Mouse (Mus musculus) lung, postnatal 0 days (tissue): ENCODE measurements around the gene Il1f9. TPM values are rescaled to one million over a fixed set of nuclear protein-coding genes. Genes with fewer than 3 reads are reported as not detected.
A peak's percentile ranks its signal among the peaks of the same experiment; 100 is the strongest.

Experiments used
- ATAC-seq: fragments of 200-750 bp; cut with Nextera tagmentation; 2 replicates; pipeline ENCODE4 v1.8.0; 2017; ENCODE audit warnings: moderate library complexity
- DNase-seq: peaks from one replicate; pipeline ENCODE4 v3.0.0-alpha.2; 2016; ENCODE audit warnings: low spot score
- H3K27ac ChIP-seq: fragments of 300-500 bp; sonication (generic); 2 replicates; pipeline ENCODE4 v1.5.1; 2014; ENCODE audit warnings: antibody characterized with exemption, mild to moderate bottlenecking, low read length, mixed read lengths
- H3K27me3 ChIP-seq: fragments of 300-500 bp; sonication (generic); replicated peaks from 2 replicates; pipeline ENCODE4 v1.6.1; 2014; ENCODE audit warnings: low read length, mixed read lengths; ENCODE audit not compliant: insufficient read depth
- H3K36me3 ChIP-seq: fragments of 300-500 bp; sonication (generic); 2 replicates; pipeline ENCODE4 v1.6.1; 2014; ENCODE audit warnings: low read length, mixed read lengths; ENCODE audit not compliant: insufficient read depth
- H3K4me1 ChIP-seq: fragments of 300-500 bp; sonication (generic); 2 replicates; pipeline ENCODE4 v1.6.1; 2014; ENCODE audit warnings: antibody characterized with exemption, low read depth, low read length, mixed read lengths; ENCODE audit not compliant: insufficient read depth
- H3K4me2 ChIP-seq: fragments of 300-500 bp; sonication (generic); replicated peaks from 2 replicates; pipeline ENCODE4 v1.6.1; 2014; ENCODE audit warnings: low read depth, mild to moderate bottlenecking, low read length, moderate library complexity, mixed read lengths
- H3K4me3 ChIP-seq: fragments of 300-500 bp; sonication (generic); 2 replicates; pipeline ENCODE4 v1.5.1; 2014; ENCODE audit warnings: low read depth, low read length
- H3K9ac ChIP-seq: fragments of 300-500 bp; sonication (generic); replicated peaks from 2 replicates; pipeline ENCODE4 v1.6.1; 2014; ENCODE audit warnings: low read depth, mild to moderate bottlenecking
- H3K9me3 ChIP-seq: fragments of 300-500 bp; sonication (generic); 2 replicates; pipeline ENCODE4 v1.6.1; 2016; ENCODE audit warnings: low read length, mixed read lengths
- CTCF ChIP-seq: IDR thresholded peaks from 2 replicates; pipeline ENCODE4 v1.5.1; 2016; ENCODE audit warnings: antibody characterized with exemption, mild to moderate bottlenecking
- EP300 ChIP-seq: IDR thresholded peaks from 2 replicates; pipeline ENCODE4 v1.6.1; 2016; ENCODE audit warnings: antibody characterized with exemption, mild to moderate bottlenecking, control low read depth
- WGBS: fragments of 180-500 bp; shearing (Covaris S2); extraction: QIAGEN DNeasy Blood & Tissue Kit; methylation state at CpG from one replicate; pipeline ENCODE4 v1.1.7; 2014; 5-methylcytosine and 5-hydroxymethylcytosine counted together
- polyA plus RNA-seq: library from polyadenylated mRNA; unstranded; fragments of >200 nt; fragmentation: Nextera tagmentation; extraction: Ambion mirVana; gene quantifications from 2 replicates; pipeline ENCODE4 v1.2.1, GENCODE M21; 2015

Gene Il1f9
- polyA plus RNA-seq, 1 experiment from 2014 or later = 0.43 TPM

DNA sequence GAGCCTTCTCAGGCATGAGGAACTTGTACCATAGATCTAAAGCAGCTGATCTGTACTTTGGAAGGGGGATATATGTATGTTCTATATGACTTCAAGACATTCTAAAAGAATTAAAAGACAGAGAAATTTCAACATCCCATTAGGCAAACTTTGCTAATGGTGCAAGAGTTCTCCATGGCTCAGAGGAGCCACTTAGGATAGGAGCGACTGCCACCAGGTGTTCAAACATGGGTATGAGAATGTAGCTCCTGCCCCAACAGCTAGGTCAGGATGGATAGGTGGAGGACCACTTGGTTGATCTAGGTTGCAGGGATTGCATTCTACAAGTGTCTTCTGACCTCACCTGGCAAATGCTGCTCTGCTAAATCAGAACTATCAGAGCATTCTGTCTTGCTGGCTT lies 1.9 kb downstream of the Il1f9 start:
- Histone ChIP-seq H3K4me1 (no peaks in the 10 kb centered on the region), H3K27ac (no peak overlapping the region), H3K9ac (no peak overlapping the region), H3K4me3 (no peak overlapping the region), H3K9me3 (no peaks in the 10 kb centered on the region), H3K27me3 (no peaks in the 10 kb centered on the region), H3K36me3 (no peaks in the 10 kb centered on the region), H3K4me2 (no peak overlapping the region)
- 58% methylated on average over 1 of the region's 1 CpGs for WGBS
- no peak for TF ChIP-seq EP300
- peak; percentile 34 for TF ChIP-seq CTCF
- DNase-seq = peak; percentile 12
- no peak for ATAC-seq

DNA sequence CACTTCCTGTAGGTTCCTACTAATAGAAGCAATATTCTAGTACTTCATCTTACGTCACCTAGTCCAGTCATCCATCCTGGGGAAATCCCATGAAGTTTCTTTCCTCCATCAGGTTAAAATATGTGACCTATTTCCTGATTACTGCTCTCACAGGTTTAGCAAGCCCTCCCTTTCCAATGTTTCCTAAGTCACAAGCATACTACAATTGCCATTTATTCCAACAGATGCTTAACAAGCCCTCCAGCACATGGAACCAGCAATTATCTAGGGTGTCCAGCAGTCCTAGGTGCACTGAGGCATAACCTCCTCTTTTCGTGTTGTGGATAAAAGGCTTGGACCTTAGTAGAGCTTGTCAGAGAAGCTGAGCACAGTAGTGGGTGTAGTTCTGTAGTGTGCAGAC lies 28.8 kb downstream of the Il1f9 start, which contains the start of gene Il1f6:
Gene Il1f6, plus strand, starts transcription at position 301 of the 400 bp plus-strand sequence.
- Histone ChIP-seq H3K4me3 (no peak within 1 kb of the TSS), H3K4me2 (no peak within 1 kb of the TSS), H3K36me3 (no peaks in the 10 kb centered on the region), H3K9me3 (no peaks in the 10 kb centered on the region), H3K27ac (no peak within 1 kb of the TSS), H3K9ac (no peak within 1 kb of the TSS), H3K27me3 (no peaks in the 10 kb centered on the region), H3K4me1 (no peaks in the 10 kb centered on the region)
- TF ChIP-seq CTCF (no peak), EP300 (no peak)
- ATAC-seq (no peak), DNase-seq (no peak)
- WGBS = 80% methylated on average over 2 of the region's 2 CpGs

DNA sequence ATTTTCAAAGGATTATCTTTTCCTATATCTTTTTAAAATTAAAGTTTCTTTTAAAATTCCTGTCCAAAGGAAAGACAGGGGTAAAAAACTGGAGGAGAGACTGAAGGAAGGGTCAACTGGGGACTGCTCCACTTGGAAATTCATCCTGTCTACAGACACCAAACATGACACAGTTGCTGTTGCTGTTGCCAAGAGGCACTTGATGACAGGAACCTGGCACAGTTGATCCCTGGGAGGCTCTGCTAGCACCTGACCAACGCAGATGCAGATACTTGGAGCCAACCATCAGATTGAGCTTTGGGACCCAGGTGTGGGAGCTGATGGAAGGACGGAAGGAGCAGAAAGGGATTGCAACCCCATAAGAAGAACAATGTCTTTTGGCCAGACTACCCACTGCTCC lies 40.9 kb downstream of the Il1f9 start:
- ATAC-seq = no peak
- WGBS = 61% methylated on average over 2 of the region's 2 CpGs

More for the DNA sequence above, 40.9 kb downstream of the Il1f9 start:
- Histone ChIP-seq H3K36me3 (no peaks in the 10 kb centered on the region), H3K4me2 (no peak overlapping the region), H3K9me3 (no peaks in the 10 kb centered on the region), H3K27ac (no peak overlapping the region), H3K4me1 (no peaks in the 10 kb centered on the region), H3K4me3 (no peak overlapping the region), H3K9ac (no peak overlapping the region), H3K27me3 (no peaks in the 10 kb centered on the region)
- DNase-seq = no peak
- TF ChIP-seq CTCF (no peak), EP300 (no peak)

Other genes with a start within 250 kb of the Il1f9 start
- gene Hnmt, start 137.1 kb upstream of the Il1f9 start, polyA plus RNA-seq = 5.6 and 5.8 TPM in 2 replicates
- gene Tbpl2, start 89.9 kb upstream of the Il1f9 start, polyA plus RNA-seq = not detected in 2 replicates
- gene Il1f8, start 33.3 kb upstream of the Il1f9 start, polyA plus RNA-seq = not detected in 2 replicates
- not detected in 2 replicates for gene Il1f6, start 28.9 kb downstream of the Il1f9 start, polyA plus RNA-seq
- gene Il1f5, start 90.5 kb downstream of the Il1f9 start, polyA plus RNA-seq = not detected in 2 replicates
- gene Il1f10, start 104.7 kb downstream of the Il1f9 start, polyA plus RNA-seq = not detected in 2 replicates
- gene Il1rn, start 150.4 kb downstream of the Il1f9 start, polyA plus RNA-seq = 9.0 and 13.2 TPM in 2 replicates
- 2.6 and 3.0 TPM in 2 replicates for gene Psd4, start 181.1 kb downstream of the Il1f9 start, polyA plus RNA-seq